Mouse (Mus musculus) hematopoietic stem cell, adult 5-6 weeks (primary cell): ENCODE measurements around the gene Ube2t. TPM values are rescaled to one million over a fixed set of nuclear protein-coding genes. Genes with fewer than 3 reads are reported as not detected.

Experiments used
- ATAC-seq, 2 experiments: fragments of 125-278 bp in 1 of 2; replicated peaks in 1 of 2; 2 replicates each; pipeline ENCODE4 v1.8.0; 2016 to 2017; ENCODE audit warnings: inconsistent platforms in 2 of 2, mild to moderate bottlenecking in 2 of 2, moderate number of reproducible peaks in 2 of 2, low read depth in 1 of 2, moderate TSS enrichment in 1 of 2; ENCODE audit not compliant: low FRiP score in 2 of 2, poor library complexity in 2 of 2, severe bottlenecking in 2 of 2, insufficient read depth in 1 of 2, low TSS enrichment in 1 of 2
- total RNA-seq: library from RNA; stranded (forward); fragments of 172-1452, 232-1000 nt; gene quantifications from 2 replicates; pipeline ENCODE4 v1.2.3, GENCODE M21; 2017

Ube2t gene
- total RNA-seq, 1 experiment from 2014 or later = 16.5 TPM

DNA sequence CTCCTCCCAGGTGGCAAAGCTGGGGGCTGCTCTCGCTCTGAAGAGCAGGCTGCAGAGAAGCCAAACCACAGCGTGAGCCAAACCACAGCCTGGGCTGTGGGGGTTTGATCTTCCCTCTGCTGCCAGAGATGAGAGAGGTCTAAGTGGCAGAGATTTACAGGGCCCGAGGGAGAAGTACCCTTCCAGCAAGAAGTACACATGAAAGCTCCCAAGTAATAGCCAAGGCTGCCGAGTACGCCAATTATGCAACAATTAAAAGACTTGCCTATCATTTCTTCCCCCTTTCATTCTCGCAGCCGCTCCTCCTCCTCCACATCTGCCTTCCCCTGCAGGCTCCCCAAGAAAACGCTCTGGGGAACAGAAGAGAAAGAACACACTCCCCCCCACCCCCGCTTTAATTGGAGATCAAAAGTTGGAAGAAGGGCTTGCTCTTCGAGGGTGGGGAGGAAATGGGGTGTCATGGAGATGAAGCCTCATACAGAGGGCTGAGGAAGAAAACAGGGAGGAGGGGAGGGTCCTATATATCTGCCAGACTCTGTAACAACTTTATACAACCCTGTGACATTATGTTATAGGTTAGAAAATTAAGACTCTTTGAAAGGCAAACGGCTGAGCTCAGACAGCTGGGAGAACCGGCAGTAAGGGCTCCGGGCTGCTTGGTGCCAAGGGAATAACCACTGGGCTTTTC lies 56.9 kb downstream of the Ube2t start:
- peak; percentile 47 to 79 for ATAC-seq

DNA sequence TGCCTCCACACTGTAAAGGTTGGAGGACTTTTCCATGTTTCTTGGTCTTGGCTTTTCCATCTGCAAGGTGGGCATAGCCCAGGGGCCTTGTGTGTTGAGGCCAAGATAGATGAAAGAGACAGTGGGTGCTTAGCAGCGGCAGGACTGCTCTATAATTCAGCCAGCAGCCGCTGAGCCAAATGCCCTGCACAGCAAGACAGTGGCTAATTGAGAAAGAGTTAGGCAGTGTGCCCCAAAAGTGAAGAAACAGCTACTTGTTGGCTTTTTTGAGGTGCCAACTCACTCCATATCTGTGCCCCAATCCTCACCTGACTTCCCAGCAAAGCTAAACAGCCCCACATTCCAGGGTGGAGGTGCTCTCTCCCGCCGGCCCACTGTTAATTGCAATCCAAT lies 57.4 kb downstream of the Ube2t start:
- ATAC-seq = no peak

DNA sequence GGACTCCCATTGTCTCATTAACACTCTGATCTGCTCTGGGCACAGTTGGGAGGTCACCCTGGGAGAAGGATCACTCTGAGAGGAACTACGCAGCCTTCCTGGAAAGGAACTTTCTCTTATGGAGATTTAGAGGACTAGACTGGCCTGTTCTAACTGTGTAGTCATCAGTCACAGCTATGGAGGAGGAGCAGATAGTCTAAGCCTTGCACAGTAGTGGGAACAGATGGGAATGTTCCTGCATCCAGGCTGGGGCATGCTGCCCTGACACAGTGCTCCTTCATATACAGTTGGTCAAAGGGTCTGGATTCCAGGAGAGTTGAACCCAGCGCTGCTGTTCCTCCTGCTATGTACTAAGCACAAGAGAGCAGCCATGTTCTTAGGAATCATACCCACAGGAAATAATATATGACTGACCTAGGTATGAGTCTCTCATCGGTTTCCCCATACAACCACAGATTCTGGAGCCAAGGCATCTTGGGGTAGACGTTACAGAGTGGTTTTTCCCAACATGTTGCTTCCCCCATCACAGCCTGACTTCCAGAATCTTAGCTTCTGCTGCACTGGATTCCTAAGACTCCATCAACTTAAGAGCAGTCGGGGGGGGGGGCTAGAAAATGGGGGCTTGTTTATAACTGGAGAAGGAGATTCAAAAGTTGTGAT lies 58.0 kb downstream of the Ube2t start:
- no peak for ATAC-seq

DNA sequence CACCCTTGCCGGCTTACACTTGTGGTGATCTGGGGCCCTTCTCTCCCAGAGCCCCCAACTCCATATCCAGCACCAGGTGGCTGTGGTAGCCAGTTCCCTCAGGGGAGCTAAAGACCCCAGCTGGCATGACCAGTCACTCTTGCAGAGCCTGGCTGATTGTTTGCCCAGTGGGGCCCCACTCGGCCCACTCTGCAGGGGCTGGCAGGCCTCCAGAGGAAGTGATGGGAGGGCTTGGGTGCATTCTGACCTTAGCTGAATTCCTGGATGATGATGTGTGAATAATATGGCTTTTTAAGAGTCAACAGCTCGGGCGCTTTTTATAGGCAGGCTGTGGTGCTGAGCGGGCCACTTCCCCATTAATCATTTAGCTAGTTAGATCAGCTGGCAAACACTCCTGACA lies 58.6 kb downstream of the Ube2t start:
- ATAC-seq = peak; percentile 53 to 56

DNA sequence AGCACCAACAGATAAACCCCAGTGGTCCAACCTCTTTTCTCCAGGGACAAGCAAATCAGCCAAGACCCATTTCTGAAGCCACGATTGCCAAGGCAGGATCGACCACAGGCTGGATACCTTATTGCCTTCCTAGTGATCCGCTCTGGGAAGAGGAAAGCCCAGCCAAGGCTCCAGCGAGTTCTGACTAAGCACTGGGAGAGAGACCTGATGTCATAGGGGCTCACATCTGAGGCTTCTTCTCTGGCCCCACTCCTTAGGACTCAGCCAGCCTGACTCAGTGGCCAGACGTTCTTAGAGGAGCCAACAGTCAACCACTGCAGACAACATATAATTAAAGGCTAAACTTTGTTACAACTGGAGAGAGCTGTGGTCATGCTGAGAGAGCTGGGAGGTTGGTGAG lies 59.6 kb downstream of the Ube2t start:
- no peak for ATAC-seq

DNA sequence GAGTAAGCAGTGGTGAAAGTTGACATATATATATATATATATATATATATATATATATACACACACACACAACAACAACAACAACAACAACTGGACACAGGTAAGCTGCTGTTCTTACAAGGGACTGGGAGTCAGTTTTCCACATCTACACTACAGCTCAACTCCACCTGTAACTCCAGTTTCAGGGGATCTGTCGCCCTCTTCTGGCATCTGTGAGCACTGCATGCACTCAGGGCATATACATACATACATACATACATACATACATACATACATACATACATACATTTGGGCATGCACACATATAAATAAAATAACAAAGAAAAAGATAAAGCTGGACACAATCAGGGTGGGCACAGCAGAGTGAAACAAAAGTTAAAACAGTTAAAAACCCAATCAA lies 61.2 kb downstream of the Ube2t start:
- no peak for ATAC-seq

Other genes starting within 250 kb of the Ube2t start
- gene Ppp1r12b, start 6.6 kb upstream of the Ube2t start, total RNA-seq = 7.9 and 9.3 TPM in 2 replicates
- gene Lgr6, start 142.7 kb downstream of the Ube2t start, total RNA-seq = not detected in 2 replicates
- gene Ptpn7, start 170.1 kb downstream of the Ube2t start, total RNA-seq = 78.6 and 80.0 TPM in 2 replicates
- gene Arl8a, start 184.3 kb downstream of the Ube2t start, total RNA-seq = 22.3 and 24.4 TPM in 2 replicates
- gene Gpr37l1, start 205.1 kb downstream of the Ube2t start, total RNA-seq = not detected in 2 replicates